Mouse (Mus musculus) bone marrow, adult 2 months (tissue): ENCODE results near the gene Tmco4. TPM values are rescaled to one million over a fixed set of nuclear protein-coding genes. Genes with fewer than 3 reads are reported as not detected.
"Not testable (repeated sequence)": the region's sequence is repeated elsewhere in the genome, so short reads cannot be mapped to it uniquely, and the experiment has no call there.

Source experiments
- H3K27ac ChIP-seq: fragments of 200-500 bp; 2 replicates; pipeline ENCODE4 v1.5.1; 2012; ENCODE audit warnings: low read depth, mild to moderate bottlenecking, control low read depth, inconsistent platforms, low read length; ENCODE audit not compliant: control insufficient read depth, poor library complexity, insufficient read depth
- H3K4me1 ChIP-seq: fragments of 200-500 bp; 2 replicates; pipeline ENCODE4 v1.6.1; 2011; ENCODE audit warnings: low read length; ENCODE audit not compliant: control insufficient read depth, insufficient read depth
- H3K4me3 ChIP-seq: fragments of 200-500 bp; replicated peaks from 2 replicates; pipeline ENCODE3; 2011; ENCODE audit warnings: mild to moderate bottlenecking, low read depth, low read length, control low read depth; ENCODE audit not compliant: control insufficient read depth
- CTCF ChIP-seq: fragments of 200-500 bp; IDR thresholded peaks from 2 replicates; pipeline ENCODE4 v1.5.1; 2011; ENCODE audit warnings: low read length, control low read depth; ENCODE audit not compliant: control insufficient read depth, insufficient read depth
- POLR2A ChIP-seq: fragments of 200-500 bp; IDR thresholded peaks from 2 replicates; pipeline ENCODE4 v1.6.1; 2011; ENCODE audit warnings: low read depth, mild to moderate bottlenecking, control low read depth, low read length, borderline replicate concordance; ENCODE audit not compliant: control insufficient read depth
- WGBS: fragments of 180-500 bp; shearing (Covaris S2); methylation state at CpG from one replicate; pipeline ENCODE4 v1.1.7; 2018; 5-methylcytosine and 5-hydroxymethylcytosine counted together
- polyA plus RNA-seq: library from polyadenylated mRNA; stranded (reverse); fragments of >200 nt; gene quantifications from 2 replicates; pipeline ENCODE4 v1.2.4, GENCODE M21; 2011; ENCODE audit warnings: low replicate concordance; ENCODE audit not compliant: missing spikeins, insufficient read depth, insufficient read length

The Tmco4 gene
- polyA plus RNA-seq, 1 experiment = 2.7 TPM

DNA sequence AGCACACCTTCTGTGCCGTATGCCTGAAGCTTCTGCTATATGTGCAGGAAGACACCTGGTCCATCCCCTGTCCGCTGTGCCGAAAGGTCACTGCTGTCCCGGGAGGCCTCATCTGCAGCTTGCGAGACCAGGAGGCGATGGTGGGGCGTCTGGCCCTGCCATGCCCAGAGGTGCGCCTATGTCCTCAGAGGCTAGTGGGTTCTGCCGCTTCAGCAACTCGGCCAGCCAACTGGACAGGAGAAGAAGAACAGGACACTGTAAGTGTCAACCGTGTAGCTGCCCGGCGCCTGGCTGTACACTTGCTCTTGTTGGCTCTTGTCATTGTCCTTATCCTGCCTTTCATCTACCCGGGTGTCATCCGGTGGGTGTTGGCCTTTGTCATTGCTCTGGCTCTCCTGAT lies 5.2 kb upstream of the Tmco4 start:
- no peak overlapping the region for H3K27ac ChIP-seq
- TF ChIP-seq POLR2A (no peak), CTCF (no peak)
- 88% methylated on average over 15 of the region's 15 CpGs for WGBS
- H3K4me3 ChIP-seq = no peak overlapping the region
- no peaks in the 10 kb centered on the region for H3K4me1 ChIP-seq

- H3K4me1 ChIP-seq = no peaks in the 10 kb centered on the region; the same call in 1 of the 2 replicates
- H3K4me3 ChIP-seq = no peak overlapping the region
- no peak overlapping the region for H3K27ac ChIP-seq
- 62% methylated on average over 16 of the region's 16 CpGs for WGBS
- TF ChIP-seq CTCF (no peak), POLR2A (no peak)
Measured at GRCm38 (mm10) chr4:138968772-138969556, 3.7 kb upstream of the Tmco4 start.

DNA sequence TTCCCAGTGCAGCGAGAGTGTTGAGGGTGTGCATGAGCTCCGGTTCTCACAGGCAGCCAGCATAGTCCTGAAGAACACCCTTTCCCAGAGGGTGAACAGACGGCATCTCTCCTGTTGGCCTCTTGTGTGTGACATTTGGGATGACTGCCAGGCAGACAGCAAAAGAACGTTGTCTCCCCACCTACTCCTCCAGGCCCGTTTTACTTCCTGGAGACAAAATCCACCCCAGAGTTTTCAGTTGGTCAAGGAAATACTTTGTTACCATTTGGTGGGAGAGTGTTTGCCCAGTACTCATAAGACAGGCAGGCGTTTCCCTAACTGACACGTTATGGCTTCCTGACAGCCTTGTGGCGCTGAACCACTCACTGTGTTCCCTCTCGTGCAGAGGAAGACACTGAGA lies 3.0 kb upstream of the Tmco4 start:
- 47% methylated on average over 9 of the region's 9 CpGs for WGBS
- no peak overlapping the region for H3K27ac ChIP-seq
- TF ChIP-seq POLR2A (no peak), CTCF (no peak)

GRCm38 (mm10) chr4:138971371-138971770 lies 1.3 kb upstream of the Tmco4 start:
- no peak overlapping the region for H3K4me3 ChIP-seq
- no peak overlapping the region for H3K27ac ChIP-seq
- no peaks in the 10 kb centered on the region; the same call in 1 of the 2 replicates for H3K4me1 ChIP-seq
- 95% methylated on average over 6 of the region's 6 CpGs for WGBS
- TF ChIP-seq POLR2A = no peak
- no peak for TF ChIP-seq CTCF

More for the DNA sequence above, 3.0 kb upstream of the Tmco4 start:
- Histone ChIP-seq H3K4me1 (no peaks in the 10 kb centered on the region; the same call in 1 of the 2 replicates), H3K4me3 (no peak overlapping the region)

DNA sequence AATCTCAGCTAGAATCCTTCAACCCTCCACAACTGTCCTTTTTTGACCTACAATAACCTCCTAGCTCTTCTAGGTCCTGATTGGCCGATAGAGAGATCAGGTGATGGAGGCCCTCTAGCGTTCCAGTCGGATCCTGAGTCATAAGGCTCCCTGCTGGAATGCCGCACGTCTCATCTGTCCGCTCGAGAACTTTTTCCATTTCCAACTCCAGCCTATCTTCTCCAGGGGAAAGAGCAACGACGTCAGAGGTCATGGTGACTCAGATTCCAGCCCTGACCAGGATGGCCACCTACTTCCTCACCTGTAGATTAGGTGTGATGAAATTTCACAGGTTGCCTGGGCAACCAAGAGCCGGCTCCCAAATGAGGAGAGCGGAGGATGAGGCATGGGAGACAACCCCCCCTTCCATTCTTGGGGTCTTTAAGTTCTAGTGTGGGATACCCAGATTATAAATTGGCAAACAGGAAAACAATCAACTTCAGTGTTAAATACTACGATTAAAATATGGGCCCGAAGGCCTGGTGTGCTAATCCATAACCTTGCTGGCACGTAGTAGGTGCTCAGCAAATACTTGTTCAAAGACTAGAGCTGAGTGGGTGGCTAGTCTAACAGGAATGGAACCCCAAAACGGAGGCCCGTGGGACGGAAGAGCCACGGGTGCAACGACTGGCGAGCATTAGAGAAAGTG lies 405 bp upstream of the Tmco4 start:
- H3K4me3 ChIP-seq = peak overlapping the region; percentile 88
- no peak for TF ChIP-seq CTCF
- TF ChIP-seq POLR2A = peak; percentile 11; the same call in 1 of the 2 replicates
- no peaks in the 10 kb centered on the region; the same call in 1 of the 2 replicates for H3K4me1 ChIP-seq
- H3K27ac ChIP-seq = peak overlapping the region; percentile 93
- WGBS = 2% methylated on average over 20 of the region's 20 CpGs

DNA sequence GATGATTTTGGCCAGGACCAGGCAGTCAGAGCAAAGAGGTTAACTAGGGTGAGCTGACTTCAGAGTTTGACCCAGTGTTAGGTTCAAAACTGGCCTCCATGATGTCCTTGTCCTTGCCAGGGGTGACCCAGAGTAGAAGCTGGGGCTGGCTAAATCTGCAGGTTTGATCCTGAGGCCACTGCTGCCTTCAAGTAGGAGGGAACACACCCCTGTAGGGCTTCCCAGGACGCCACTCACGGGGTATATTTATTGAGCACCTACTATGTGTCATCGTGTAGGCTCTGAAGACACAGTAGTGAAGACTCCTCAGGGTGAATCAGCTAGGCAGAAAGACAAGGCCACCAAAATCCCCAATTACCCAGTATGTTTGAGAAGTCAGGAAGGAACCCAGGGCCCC lies 1.0 kb downstream of the Tmco4 start:
- H3K27ac ChIP-seq = peak overlapping the region; percentile 93
- no peak for TF ChIP-seq POLR2A
- 46% methylated on average over 3 of the region's 3 CpGs for WGBS
- peak overlapping the region; percentile 88 for H3K4me3 ChIP-seq
- H3K4me1 ChIP-seq = no peaks in the 10 kb centered on the region; the same call in 1 of the 2 replicates

GRCm38 (mm10) chr4:138974540-138974939 lies 1.9 kb downstream of the Tmco4 start:
- WGBS = 86% methylated on average over 2 of the region's 2 CpGs
- H3K4me1 ChIP-seq, H3K4me3 ChIP-seq, H3K27ac ChIP-seq: not testable (repeated sequence)

DNA sequence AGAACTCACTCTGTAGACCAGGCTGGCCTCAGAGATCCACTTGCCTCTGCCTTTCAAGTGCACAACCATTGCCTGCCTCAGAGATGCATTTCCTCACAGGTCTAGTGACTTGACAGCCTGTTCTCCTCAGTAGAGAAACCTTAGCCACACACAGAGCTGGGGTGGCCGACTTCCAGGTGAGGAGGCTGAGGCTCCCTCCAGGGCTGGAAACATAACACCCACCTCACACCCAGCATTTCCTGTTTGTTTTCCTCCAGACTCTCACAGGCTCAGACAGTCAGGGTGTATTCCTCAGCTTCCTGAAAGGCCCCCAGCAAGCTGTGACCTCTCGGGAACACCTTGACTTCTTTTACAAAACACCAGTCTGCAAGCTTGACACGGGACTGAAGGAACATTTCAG lies 2.5 kb downstream of the Tmco4 start:
- no peak overlapping the region for H3K27ac ChIP-seq
- H3K4me3 ChIP-seq = no peak overlapping the region
- no peaks in the 10 kb centered on the region; the same call in 1 of the 2 replicates for H3K4me1 ChIP-seq
- 68% methylated on average over 3 of the region's 3 CpGs for WGBS
- TF ChIP-seq POLR2A (no peak), CTCF (no peak)

DNA sequence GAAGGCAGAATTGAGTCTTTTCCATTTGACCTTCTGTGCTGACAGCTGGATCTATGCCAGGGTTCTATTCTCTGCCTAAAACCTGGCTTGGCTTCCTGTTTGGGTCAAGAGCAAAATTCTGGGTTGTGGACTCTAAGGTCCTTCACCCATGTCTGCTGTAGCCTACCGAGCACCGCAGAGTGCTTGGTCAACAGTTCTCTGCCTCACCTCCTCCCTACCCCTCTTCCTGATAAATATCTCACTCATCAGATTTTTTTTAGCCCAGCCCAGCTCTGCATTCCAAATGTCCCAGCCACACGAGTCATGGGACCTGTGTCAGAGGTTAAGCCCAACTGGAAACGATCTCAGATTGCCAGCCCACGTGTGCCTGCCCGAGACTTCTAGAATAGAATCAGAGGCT lies 3.4 kb downstream of the Tmco4 start:
- 80% methylated on average over 6 of the region's 6 CpGs for WGBS

More for the DNA sequence above, 3.4 kb downstream of the Tmco4 start:
- Histone ChIP-seq H3K27ac (no peak overlapping the region), H3K4me3 (no peak overlapping the region), H3K4me1 (no peaks in the 10 kb centered on the region; the same call in 1 of the 2 replicates)
- TF ChIP-seq CTCF (no peak), POLR2A (no peak)
